Mouse (Mus musculus) ovary, adult 2 months (tissue): ENCODE data around the gene Lamb3. TPM values are rescaled to one million over a fixed set of nuclear protein-coding genes. Genes with fewer than 3 reads are reported as not detected.

Experiments used
- polyA plus RNA-seq: library from polyadenylated mRNA; depleted of rRNA; stranded (reverse); fragments of >200 nt; gene quantifications from 2 replicates; pipeline ENCODE4 v1.2.3, GENCODE M21; 2012; rRNA removed

Gene Lamb3
- 3.4 and 5.9 TPM in 2 replicates for polyA plus RNA-seq

DNA sequence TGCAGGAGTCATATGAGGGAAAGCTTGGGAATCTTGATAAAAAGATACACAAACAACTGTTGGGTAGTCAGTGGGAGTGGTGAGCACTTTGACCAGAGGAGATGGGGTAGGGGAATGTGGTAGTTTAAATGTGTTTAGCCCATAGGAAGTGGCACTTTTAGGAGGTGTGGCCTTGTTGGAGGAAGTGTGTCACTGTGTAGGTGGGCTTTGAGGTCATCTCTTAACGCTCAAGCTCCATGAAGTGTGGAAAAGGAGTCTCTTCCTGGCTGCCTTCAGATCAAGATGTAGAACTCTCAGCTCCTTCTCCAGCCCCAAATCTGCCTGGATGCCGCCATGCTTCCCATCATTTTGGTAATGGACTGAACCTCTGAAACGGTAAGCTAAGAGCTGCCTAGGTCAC lies at the start of gene Lamb3:
Gene Lamb3, plus strand, starts transcription at position 197 of the 400 bp plus-strand sequence.

DNA sequence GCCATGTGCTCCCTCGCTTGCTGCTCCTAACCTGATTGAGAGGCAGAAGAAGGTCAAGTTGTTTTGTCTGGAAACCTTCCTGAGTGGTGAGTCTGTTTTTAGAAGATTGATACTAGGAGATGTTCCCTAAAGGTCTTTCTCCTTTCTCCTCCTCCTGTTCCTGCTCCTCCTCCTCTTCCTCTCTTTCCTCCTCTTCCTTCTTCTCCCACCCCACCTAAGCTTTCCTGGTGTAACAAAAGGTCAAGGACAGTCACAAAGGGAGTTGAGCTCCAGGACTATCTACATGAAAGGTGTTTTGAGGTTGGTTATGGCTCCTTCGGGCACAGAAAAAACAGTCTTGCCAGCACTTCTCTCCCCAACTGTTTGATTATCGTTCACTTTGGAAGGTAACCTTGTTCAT lies 39.8 kb upstream of the Lamb3 start, which contains the start of gene A130010J15Rik:
Gene A130010J15Rik, plus strand, starts transcription at position 301 of the 400 bp plus-strand sequence.

DNA sequence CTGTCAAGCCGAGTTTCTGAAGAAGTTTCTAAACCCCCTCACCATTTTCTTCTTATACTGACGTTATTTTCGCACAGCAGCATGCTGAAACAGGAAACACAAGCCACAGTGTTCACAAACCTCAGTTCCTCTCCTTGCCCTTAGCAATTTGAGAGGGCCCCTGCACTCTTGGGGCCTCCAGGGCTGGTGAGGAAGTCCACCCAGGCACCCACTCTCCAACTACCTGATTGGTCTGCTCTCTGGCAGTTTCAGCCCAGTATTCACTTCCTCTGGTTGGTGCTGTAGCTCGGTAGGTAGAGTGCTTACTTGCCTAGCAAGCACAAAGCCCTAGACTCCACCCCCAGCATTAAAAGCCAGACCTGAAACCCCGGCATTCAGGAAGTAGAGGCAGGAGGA lies 6.1 kb upstream of the Lamb3 start, which contains the start of gene Traf3ip3:
Gene Traf3ip3, minus strand, starts transcription at position 321 of the 396 bp plus-strand sequence.

DNA sequence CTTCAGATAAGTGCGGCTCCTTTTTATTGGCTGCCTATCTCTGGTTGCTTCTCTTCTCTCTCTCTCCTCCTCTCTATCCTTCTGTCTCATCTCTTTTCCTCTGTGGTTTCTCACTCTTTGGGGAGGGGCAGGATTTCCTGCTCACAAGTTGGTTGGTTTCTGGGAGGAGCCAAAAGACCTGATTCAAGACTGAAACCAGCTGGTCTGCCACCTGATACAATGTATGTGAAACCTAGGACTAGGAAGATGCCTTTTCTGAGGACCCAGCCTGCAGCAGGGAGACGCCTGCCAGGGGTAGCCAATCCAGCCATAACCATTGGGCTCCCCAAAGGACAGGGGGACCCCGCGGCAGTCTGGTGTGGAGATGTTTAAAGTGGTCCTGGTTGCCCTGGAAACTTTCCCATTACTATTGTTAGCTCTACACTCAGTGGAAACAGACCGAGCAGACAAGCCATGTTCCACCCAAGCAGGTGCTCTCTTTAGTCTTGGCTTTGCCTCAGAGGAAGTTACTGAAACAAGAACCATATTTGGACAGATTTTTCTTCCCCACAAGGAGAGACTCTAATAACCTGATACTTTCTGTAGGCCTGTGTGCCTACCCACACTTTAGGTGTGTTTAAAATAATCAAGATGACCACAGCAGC lies 56.6 kb downstream of the Lamb3 start, which contains the start of gene Hsd11b1:
Gene Hsd11b1, minus strand, starts transcription at position 121 of the 644 bp plus-strand sequence.

DNA sequence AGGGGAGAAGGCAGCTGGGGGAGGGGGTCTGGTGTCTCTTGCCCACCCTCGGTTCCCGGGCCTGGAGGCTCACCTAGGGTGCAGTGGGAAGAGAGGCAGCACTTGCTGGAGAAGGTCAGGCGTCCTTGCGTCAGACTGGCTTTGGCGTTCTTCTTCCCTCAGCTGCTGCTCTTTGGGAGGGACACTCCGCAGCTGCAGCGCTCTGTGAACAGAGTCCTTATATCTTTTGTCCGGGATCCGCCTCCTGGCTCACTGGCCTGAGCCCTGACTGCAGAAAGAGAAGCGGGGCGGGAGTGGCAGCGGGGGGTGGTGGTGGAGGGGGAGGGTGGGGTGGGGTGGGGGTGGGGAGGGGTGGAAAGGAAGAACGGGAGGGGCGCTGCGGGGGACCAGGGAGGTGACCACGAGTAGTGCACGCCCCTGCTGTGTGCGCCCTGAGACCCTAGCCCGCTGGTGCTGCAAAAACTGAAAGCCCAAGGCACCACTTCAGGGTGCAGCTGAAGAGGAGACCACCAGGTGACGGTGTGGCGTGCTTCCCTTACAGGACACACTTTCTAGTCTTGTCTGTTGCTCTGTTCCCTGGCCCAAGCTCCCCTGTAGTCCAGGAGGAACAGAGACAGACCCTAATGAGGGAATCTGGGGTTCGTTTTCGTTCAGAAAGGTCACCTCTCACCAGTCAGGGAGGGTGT lies 65.6 kb downstream of the Lamb3 start, which contains the start of gene G0s2:
Gene G0s2, minus strand, starts transcription at position 302 of the 686 bp plus-strand sequence.

DNA sequence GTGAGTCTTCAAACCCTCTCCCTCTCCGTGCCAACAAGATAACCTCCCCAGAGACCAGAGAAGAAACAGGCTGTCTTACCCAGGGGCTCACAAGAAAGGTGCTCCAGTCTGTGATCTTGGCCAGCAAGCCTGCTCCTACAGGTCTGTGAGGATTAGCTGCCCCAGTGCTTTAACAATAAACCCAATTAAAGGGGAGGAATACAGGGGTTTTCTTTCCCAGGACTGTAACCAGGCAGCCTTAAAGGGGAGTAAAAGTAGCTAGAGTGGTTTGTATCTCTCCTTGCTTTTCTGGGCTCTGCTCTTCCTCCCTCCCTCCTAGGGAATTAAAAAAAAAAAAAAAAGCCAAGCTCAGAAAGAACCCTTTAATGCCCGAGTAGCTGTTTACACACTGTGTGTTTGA lies 162.6 kb downstream of the Lamb3 start, which contains the start of gene Camk1g:
Gene Camk1g, minus strand, starts transcription at position 203 of the 400 bp plus-strand sequence.

Other genes starting within 250 kb of the Lamb3 start
- 0.82 and 0.86 TPM in 2 replicates for gene Syt14, start 171.9 kb upstream of the Lamb3 start, polyA plus RNA-seq
- gene Diexf, start 77.4 kb upstream of the Lamb3 start, polyA plus RNA-seq, result 17.7 and 21.5 TPM in 2 replicates
- gene Irf6, start 54.6 kb upstream of the Lamb3 start, polyA plus RNA-seq, result 34.5 and 40.2 TPM in 2 replicates
- 2.8 and 3.5 TPM in 2 replicates for gene A130010J15Rik, start 39.7 kb upstream of the Lamb3 start, polyA plus RNA-seq
- 0.74 and 1.0 TPM in 2 replicates for gene Traf3ip3, start 6.0 kb upstream of the Lamb3 start, polyA plus RNA-seq
- gene Hsd11b1, start 56.4 kb downstream of the Lamb3 start, polyA plus RNA-seq, result 7.1 and 10.1 TPM in 2 replicates
- 156 and 212 TPM in 2 replicates for gene G0s2, start 65.5 kb downstream of the Lamb3 start, polyA plus RNA-seq
- gene Camk1g, start 162.6 kb downstream of the Lamb3 start, polyA plus RNA-seq, result 2.7 and 3.2 TPM in 2 replicates